Mouse (Mus musculus) heart, postnatal 14 days (tissue): Measurements from ENCODE around the gene Nup93. TPM values are rescaled to one million over a fixed set of nuclear protein-coding genes. Genes with fewer than 3 reads are reported as not detected.
A peak's percentile ranks its signal among the peaks of the same experiment; 100 is the strongest.

ENCODE experiments used
- DNase-seq, 2 experiments: peaks; one replicate each; pipeline ENCODE4 v3.0.0; 2021 to 2022
- intact Hi-C: fragments of 180-260 bp; cut with DNase I; formaldehyde crosslinking; loops from one replicate; pipeline ENCODE4 v1.15.1; 2025
- total RNA-seq, 2 experiments: library from RNA; stranded (reverse); gene quantifications; 2 replicates each; pipeline ENCODE4 v1.2.3; 2021

The Nup93 gene
- total RNA-seq, 2 experiments from 2014 or later, result 17.3 to 20.2 TPM

DNA sequence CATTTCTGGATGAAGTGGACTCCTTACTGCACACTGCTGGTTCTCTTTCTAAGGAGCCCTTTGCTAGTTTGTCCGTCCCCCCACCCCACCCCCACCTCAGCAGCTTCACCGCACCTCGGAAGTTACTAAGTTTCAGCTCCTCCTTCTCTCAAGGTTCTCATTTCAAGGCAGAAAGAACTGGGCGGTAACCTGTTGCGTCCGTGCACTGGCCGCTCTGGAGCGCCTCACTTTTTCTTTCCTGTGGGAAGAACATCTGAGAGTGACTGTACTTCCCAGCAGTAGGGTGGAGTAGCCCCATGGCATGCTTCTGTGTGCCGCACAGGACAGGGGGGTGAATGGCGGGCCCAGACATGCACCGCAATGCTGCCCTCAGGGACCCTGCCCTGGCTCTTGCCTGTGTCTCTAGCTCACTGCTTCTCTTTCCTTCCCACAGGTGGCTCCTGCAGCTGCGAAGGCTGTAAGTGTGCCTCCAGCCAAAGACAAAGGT is 30.0 kb upstream of the Nup93 start:
- intact Hi-C loops, result no loop called here

DNA sequence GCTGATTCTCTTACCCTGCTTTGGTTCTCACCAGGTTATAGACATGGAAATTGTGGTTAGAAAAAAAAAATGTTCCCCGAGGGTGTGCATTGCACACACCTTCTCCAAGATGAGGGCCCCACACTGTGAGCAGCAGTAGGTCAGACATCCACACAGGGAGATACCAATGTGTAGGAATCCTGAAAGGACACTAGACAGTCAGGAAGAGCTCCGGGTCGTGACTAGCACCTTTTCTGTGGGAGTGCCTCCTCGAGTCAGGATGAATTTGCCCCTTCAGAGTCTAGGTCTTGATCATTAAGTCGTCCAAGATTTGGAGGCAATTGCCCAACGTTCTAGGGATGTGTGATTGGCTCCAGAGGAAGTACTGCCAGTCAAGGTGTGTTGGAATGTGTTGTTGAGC is 28.6 kb upstream of the Nup93 start:
- intact Hi-C loops, result loop anchor here (2.0 kb wide), 1 partner anchor 19 kb away; no protein-coding TSS in a partner anchor
- DNase-seq, result no peak

More for the DNA sequence above, 30.0 kb upstream of the Nup93 start:
- DNase-seq, result no peak

DNA sequence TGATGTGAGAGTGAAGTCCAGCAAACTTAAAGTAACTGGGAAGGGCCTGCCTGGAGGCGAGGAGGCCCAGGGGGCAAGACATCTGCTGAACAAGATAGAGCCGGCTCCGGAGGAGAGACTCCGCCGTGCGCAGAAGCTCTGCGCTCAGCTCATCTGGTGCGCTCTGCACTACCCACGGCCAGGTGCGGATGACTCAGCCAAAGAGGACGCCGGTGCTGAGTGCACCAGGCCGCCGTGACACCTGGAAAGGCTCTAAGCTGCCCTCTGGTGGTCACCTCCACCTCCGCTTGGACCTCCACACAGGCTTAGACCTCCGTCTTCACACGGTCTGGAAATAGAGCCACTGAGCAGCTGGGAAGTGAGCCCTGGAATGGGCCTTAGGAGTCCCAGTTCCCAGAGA is 27.8 kb upstream of the Nup93 start:
- peak; percentile 74 to 80 for DNase-seq
- intact Hi-C loops, result loop anchor here (2.0 kb wide), 1 partner anchor 20 kb away; no protein-coding TSS in a partner anchor

DNA sequence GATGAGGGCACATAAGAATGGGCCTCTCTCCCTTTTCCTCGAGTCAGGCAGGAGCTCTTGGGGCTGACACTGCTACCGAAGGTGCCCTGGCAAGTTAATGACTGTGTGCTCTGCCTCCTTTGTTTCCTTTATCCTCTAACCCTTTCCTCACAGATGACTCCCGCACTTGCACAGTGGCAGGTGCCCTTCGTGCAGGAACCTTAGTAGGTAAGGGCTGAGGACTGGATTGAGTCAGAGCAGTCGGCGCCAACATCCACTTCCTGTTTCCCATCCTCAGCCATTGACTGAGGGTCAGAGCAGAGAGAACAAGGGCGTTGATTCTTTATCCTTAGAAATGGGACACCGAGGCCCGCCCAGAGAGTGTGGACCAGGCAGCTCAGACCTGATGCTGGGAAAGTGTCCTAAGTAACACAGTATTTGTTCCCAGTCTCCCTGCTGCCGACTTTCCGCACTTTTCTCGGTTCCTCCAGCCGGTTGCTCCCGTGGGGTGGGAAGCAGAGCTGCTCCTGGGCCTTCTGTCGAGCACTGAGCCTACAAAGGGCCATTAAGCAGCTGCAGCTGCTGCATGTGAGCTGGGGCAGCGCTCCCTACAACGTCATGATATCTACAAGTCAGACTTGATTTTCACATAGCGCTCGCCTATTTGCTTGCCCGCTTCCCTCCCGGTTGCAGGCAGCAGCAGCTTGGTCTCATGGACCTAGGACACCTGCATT is 26.9 kb upstream of the Nup93 start:
- no peak for DNase-seq
- intact Hi-C loops, result loop anchor here (2.0 kb wide), 1 partner anchor 21 kb away; no protein-coding TSS in a partner anchor

DNA sequence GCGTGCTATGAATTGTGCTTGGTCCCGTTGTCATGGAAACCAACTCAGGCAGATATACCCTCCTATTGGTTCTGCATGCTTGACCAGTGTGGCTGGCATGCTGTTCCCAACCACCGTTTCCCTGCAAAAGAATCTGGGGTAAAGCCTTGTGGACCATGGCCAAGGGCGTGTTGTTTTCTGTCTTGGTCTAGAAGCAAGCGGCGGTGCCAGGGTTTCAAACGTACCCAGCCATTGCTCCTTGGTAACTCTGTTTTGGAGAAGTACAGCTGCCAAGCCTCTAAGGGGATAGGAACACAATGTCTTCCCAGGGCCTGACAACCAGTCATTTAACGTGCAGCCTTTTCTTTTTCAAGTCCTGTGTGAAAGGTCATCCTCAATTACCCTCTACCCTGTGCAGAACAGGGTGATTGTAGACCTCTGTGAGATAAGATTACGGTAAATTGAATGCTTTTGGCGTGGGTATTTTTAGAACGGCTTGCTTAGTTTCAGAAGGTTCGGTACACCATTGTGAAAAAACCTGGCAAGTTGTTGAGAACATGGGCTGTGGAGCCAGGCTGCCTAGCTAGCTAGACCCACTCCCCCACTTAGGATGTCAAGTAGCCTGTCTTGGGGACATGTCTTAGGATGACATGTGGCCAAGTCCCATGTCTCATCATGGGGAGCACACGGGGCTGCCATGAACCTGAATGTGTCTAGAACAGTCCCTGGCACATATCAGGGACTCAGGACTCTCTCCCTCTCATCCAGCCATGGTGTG is 24.9 kb upstream of the Nup93 start:
- DNase-seq, result peak; percentile 43 to 63
- intact Hi-C loops, result no loop called here

GRCm38 (mm10) chr8:94191101-94191691 is 23.2 kb upstream of the Nup93 start:
- intact Hi-C loops, result no loop called here
- DNase-seq, result peak; percentile 77 to 80

DNA sequence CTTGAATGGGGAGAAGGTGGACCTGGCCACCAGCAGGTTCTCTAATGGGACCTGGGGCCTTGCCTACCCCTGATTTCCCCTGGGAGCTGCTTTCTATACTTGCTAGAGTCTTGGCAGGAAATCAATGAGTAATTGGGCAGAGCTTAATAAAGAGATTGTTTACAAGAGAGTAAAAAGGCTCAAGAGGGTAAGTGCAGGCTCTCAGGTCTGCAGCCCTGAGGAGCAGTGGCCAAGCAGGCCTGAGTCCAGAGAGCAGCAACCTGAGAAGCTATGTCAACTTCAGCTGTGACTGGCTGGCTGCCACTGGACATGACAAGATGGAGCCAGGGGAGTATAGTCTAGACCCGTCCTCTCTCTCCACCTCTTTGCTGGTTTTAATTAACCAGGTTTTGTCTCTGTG is 21.4 kb upstream of the Nup93 start:
- intact Hi-C loops, result no loop called here
- DNase-seq, result no peak

DNA sequence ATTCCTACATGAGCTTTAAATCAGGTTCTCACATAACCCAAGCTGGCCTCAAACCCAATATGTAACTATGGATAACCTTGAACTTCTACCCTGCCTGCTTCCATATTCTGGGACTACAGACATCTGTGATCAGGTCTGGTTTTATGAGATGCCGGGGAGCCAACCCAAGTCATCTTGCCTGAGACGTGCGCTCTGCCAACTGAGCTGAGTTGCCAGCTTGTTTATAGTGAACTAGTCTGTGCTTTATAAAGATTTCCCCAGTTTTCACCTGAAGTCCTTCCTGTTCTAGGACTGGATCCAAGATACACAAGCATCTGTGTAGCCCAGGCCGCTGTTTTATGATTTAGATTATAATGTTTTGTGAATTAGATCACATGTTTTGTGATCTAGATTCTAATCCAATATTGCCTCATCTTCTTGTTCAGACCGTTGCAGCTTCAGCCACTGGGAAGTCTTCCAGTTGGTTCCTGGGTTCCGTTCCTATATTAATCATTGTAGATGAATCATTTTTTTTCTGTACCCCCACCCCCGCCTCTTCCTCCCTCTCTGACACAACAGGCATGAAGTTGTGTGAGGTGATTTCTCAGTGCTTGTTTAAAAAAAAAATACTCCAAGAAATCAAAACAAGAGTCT is 19.7 kb upstream of the Nup93 start:
- intact Hi-C loops, result loop anchor here (5.0 kb wide), 1 partner anchor 92 kb away; no protein-coding TSS in a partner anchor
- no peak for DNase-seq

GRCm38 (mm10) chr8:94199202-94199869 is 15.0 kb upstream of the Nup93 start:
- intact Hi-C loops, result loop anchor here (1.0 to 5.0 kb wide), 2 partner anchors 32 to 97 kb away; no protein-coding TSS in a partner anchor
- DNase-seq, result peak; percentile 63 to 72

- intact Hi-C loops, result no loop called here
- no peak for DNase-seq
Measured at GRCm38 (mm10) chr8:94204043-94204442, 10.3 kb upstream of the Nup93 start.

GRCm38 (mm10) chr8:94205736-94206135 is 8.6 kb upstream of the Nup93 start:
- peak; percentile 74 to 88 for DNase-seq
- intact Hi-C loops, result no loop called here

- intact Hi-C loops, result no loop called here
- no peak for DNase-seq
Measured at GRCm38 (mm10) chr8:94206256-94206655, 8.1 kb upstream of the Nup93 start.

DNA sequence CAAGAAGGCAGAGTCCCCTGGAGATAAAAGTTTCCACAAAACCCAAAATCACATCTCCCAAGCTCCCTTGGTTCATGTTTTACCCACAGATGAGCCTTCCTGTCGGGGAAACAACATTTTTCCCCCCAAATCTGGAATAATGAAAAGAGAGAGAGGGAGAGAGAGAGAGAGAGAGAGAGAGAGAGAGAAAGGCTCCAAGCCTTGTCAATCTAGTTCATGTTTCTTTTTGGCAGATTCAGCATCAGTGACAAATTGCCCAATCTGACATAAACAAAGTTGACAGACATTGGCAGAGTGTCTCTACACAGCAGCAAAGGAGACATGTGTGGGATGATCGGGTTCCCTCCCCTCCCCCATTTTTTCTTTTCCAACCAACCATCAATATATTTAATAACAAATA is 6.9 kb upstream of the Nup93 start:
- no peak for DNase-seq
- intact Hi-C loops, result no loop called here

- DNase-seq, result no peak
- intact Hi-C loops, result no loop called here
Measured at GRCm38 (mm10) chr8:94209639-94210038, 4.7 kb upstream of the Nup93 start.

- no peak for DNase-seq
- intact Hi-C loops, result no loop called here
Measured at GRCm38 (mm10) chr8:94210225-94210624, 4.1 kb upstream of the Nup93 start.

DNA sequence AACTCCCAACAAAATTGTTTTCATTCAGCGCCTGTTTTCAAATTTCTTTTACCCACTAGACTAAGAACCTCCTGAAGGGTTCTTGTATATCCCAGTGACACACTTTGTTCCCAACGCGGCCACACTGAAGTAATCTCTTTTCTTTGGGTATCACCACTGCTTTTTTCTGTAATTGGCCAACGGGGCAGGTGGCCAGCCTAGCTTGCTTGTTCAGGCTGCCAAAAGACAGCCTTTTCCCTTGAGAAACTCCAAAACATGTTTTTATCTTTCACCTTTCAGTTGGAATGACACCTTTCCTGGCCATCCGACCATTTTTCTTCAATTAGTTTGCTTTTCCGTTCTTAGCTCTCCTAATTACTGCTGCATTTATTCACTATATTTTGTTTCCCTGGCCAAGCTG is 545 bp upstream of the Nup93 start:
- DNase-seq, result peak in 1 of 2 experiments; percentile 29
- intact Hi-C loops, result no loop called here

DNA sequence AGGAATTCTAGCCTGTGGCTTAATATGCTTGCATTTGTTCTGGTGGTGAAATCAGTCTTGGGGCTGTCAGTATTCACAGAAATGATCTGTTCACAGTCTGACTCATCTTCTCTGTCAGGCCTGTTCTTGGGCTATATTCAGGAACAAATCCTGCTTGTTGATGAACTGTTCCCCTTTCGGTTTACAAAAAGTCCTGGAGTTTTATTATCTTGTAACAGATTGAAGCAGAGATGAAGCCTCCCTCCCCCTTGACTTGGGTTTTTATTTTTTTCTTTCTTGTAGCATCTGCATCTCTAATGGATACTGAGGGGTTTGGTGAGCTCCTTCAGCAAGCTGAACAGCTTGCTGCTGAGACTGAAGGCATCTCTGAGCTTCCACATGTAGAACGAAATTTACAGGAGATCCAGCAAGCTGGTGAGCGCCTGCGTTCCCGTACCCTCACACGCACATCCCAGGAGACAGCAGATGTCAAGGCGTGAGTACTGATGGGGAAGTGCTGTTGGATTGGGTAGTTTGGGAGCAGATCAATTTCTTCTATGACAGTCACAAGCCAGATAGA is 13.1 kb downstream of the Nup93 start:
- DNase-seq, result no peak
- intact Hi-C loops, result no loop called here

DNA sequence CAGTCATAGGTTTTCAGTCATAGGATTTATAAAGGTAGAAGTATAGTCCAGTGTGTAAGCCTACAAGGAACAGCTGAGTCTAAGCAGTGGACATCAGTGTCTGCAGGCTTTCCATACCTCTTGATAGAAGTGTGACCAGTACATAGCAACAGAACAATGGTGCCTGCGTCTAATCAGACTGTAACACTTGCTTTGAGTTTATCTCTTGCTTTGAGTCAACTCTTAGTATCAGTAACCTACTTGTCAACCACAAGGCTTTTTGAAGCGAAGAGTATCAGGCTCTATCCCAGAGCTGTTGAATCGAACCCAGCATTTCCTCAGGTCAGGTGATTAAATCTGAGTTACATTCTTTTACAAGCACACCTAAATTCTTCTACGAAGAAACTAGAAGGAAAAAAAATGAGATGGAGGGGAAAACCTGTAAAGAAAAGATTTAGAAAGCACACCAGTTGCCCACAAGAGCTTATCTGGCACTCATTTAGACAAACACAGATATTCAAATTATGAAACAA is 25.9 kb downstream of the Nup93 start:
- intact Hi-C loops, result no loop called here
- DNase-seq, result no peak

- DNase-seq, result no peak
- intact Hi-C loops, result no loop called here
Measured at GRCm38 (mm10) chr8:94249836-94250435, 35.6 kb downstream of the Nup93 start.
